Mouse (Mus musculus) gonadal fat pad, adult 2 months (tissue): Measurements from ENCODE around the gene Ube2m. TPM values are rescaled to one million over a fixed set of nuclear protein-coding genes. Genes with fewer than 3 reads are reported as not detected.
"Not testable (repeated sequence)": the region's sequence is repeated elsewhere in the genome, so short reads cannot be mapped to it uniquely, and the experiment has no call there.

ENCODE experiments used
- DNase-seq: peaks from one replicate; pipeline ENCODE4 v3.0.0-alpha.2; 2012; ENCODE audit warnings: low read depth
- polyA plus RNA-seq: library from polyadenylated mRNA; depleted of rRNA; stranded (reverse); fragments of >200 nt; gene quantifications from 2 replicates; pipeline ENCODE4 v1.2.3, GENCODE M21; 2012; rRNA removed

Gene Ube2m
- 187 and 192 TPM in 2 replicates for polyA plus RNA-seq

DNA sequence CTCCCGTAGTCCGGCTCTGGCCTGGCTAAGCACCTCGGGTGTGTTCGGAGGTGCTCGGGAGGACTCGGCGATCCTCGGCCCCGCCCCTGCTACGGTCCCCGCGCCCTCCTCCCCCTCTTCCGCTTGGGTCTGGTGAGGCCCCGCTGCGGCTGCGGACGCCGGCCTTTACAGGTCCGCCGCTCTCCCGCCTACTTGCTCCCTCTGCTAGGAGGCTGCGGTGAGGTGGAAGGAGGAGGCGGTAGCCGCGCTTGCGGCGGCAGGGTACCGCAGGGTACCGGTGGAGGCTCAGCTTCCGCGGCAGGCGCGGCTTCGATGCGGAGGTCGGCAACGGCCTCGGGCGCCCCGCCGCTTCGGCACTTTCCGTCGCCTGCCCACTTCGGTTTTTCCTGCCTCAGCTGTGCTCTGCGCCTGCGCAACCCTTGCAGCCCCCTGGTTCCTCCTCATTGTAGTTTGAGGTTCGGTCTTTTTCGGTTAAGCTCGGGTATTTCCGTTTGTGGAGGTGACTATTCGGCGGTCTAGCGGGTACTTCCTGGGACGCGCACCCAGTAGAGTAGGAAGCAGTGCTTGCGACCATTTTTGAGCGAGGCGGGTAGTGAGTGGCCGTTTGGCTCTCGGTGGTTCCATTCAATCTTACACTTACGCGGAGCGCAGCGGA lies at the start of gene Ube2m:
Gene Ube2m (minus strand): TSS at position 375 of the 655 bp plus-strand sequence.
- no peak for DNase-seq

- no peak for DNase-seq
Measured at GRCm38 (mm10) chr7:13072293-13072692, 34.2 kb upstream of the Ube2m start.

DNA sequence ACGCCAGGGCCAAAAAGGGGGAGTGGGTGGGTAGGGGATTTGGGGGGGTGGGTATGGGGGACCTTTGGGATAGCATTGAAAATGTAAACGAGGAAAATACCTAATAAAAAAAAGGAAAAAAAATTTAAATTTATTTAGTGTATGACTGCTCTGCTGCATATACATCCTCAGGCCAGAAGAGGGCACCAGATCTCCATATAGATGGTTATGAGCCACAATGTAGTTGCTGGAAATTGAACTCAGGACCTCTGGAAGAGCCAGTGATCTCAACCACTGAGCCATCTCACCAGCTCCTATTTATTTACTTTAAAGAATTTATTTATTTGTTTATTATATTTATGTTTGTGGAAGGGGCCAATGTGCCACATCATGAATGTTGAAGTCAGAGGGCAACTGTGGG lies 25.3 kb upstream of the Ube2m start:
- DNase-seq = not testable (repeated sequence)

DNA sequence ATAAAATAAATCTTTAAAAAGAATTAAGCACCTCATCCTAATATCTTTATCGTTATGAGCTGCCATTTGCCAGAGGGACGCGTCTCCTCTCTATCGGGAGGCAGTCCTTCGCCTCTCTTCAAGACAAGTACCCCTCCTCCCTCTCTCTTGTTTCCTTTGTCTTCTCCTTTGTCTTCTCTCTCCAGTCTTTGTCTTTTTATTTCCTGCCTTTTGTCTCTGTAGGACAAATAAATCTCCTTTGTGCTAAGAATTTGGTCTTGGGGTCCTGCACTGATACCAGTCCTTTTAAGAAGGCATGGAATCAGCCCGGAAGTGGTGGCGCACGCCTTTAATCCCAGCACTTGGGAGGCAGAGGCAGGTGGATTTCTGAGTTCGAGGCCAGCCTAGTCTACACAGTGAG lies 21.5 kb upstream of the Ube2m start:
- no peak for DNase-seq

DNA sequence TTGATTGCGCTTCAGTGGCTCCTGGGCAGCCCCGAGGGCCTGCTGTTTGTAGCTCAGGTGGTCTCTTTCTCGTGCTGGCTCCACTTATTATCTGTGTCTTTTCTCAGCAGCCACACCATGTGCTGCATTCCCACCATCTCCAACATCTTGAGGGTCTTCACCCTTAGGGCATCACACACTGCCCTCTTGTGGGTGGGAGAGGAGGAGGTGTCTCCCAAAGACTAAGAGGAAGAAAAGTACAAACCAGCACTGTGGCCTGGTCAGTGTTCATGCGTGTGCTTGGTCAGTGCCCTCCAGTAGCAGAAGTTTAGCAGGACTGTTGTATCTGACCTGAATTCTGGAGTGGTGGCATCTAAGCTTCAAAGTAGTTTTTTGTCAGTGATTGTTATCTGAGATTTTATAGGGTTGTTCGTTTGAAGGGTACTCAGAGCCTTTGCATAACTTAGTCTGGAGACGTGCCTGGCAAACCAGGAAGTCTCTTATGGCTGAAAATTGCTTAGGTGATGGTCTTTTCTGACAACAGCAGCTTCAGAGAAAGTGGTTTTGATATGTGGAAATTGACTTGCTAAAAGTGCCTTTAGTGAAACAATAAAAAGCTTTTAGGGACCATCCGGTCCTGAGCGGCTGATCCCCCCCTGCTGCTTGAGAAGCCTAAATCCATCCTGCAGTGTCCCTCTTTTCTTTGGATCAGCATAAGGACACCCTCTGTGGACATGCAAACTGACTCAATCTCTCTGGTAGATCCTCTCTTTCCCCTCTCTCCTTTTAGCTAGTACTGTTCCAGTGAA lies 19.0 kb upstream of the Ube2m start:
- DNase-seq = no peak

DNA sequence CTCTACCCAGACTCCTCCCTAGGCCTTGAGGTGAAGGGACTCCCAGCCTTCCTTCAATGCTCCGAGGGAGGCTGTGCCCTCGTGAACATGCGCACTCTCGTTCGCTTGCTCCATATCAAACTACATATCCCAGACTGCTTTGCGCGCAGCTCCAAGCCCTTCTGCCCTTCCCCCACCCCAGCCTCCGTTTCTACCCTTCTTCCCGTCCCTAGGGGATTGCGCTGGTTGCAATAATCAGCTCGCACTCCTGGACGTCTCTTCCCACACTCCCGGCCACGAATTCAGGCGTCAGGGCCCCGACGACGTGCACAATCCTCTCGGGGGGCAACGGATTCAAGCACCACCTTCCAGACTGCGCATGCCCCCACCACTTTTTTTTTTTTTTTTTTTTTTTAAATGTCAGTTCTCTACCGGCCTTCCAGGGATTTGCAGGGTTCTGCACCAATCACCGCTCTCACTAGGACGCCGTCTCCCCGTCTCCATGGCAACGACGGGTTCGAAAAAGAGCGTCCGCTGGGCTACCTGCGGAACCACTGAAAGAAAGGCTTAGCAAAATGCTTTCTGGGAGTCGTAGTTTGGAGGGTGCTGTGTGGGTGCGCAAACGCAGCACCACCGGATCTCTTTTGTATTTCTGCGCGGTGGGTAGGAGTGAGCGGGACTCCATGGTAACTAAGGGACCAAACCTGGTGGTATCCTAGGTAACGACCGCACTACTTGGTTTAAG lies 16.4 kb upstream of the Ube2m start, which contains the start of gene Mzf1:
Gene Mzf1 (minus strand): TSS at position 478 of the 724 bp plus-strand sequence.
- DNase-seq = peak; percentile 77

GRCm38 (mm10) chr7:13053961-13054286 lies 15.8 kb upstream of the Ube2m start:
- no peak for DNase-seq

DNA sequence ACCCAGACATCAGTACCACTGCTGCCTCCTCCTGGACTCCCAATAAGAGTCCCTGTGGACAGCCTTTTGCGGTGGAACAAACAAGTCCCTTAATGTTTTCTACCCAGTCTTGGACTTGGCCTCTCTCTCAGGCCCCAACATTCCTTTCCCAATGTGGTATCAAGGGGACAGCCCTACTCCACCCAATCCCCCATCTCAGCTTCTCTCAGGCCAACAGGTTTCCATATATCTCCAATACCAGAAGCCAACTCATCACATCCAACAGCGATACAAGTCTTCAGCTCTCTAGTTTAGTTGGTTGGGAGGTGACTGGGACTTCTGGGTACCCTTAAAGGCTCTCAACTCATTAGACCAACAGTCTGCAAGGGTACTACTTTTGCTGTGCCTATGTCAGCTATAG lies 15.4 kb upstream of the Ube2m start:
- DNase-seq = no peak

DNA sequence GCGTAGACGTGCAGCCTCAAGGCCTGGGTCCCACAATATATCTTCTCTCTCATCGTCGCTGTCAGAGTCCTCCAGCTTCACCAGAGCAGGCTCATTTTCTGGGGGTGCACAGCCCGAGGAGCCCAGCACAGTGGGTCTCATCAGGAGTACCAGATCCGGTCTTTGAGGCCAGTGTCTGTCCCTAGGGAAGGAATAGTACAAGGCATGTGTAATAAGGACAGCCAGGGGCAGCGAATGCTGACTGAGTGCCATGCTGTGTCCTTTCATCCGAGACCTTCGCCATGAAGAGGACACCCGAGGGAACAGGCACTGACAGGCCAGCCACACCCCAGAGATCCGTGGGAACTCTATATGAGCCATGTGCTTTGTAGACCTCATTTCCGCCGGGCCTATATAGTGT lies 14.9 kb upstream of the Ube2m start:
- DNase-seq = no peak

- DNase-seq = no peak
Measured at GRCm38 (mm10) chr7:13046084-13046483, 8.0 kb upstream of the Ube2m start.

- DNase-seq = no peak
Measured at GRCm38 (mm10) chr7:13044254-13044625, 6.2 kb upstream of the Ube2m start.

DNA sequence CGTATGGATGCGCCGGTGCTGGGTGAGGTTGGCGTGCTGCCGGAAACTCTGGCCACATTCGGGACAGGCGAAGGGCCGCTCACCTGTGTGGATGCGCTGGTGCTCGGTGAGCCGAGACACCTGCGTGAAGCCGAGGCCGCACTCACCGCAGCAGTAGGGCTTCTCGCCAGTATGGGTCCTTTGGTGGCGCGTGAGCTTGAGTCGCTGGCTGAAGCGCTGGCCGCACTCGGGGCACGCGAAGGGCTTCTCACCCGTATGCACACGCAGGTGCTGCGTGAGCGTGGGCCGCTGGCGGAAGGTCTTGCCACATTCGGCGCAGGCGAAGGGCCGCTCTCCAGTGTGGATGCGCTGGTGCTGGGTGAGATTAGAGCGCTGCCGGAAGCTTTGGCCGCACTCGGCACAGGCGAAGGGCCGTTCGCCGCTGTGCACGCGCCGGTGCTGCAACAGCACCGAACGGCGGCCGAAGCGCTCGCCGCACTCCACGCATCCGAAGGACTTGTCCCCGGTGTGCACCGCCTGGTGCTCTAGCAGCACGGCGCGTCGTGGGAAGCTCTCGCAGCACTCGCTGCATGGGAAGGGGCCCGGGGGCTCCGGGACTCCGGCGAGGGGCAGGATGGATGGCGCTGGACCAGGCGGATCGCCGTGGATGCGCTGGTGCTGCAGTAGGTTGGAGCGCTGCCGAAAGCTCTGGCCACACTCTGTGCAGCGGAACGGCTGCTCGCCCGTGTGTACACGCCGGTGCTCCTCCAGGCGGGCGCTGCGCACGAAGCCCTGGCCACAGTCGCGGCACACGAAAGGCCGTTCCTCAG lies 5.6 kb upstream of the Ube2m start:
- no peak for DNase-seq

- DNase-seq = no peak
Measured at GRCm38 (mm10) chr7:13043120-13043444, 5.0 kb upstream of the Ube2m start.

DNA sequence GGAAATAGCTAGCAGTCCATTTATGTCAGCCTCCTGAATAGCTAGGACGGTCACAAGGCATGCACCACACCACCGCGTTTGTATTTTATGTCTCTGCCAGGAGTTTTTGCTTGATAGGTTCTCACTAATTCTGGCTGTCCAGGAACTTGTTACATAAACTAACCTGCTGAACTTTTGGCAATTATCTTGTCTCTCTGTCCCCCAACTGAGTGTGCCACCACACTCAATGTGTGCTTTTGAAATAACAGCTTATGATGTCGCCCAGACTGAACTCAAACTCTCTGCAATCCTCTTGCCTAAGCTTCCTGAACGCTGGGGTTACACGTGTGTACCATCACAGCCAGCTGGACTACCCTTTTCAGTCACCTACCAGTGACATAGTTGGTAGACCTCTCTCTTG lies 4.4 kb upstream of the Ube2m start:
- no peak for DNase-seq

- no peak for DNase-seq
Measured at GRCm38 (mm10) chr7:13041256-13041655, 3.2 kb upstream of the Ube2m start.

DNA sequence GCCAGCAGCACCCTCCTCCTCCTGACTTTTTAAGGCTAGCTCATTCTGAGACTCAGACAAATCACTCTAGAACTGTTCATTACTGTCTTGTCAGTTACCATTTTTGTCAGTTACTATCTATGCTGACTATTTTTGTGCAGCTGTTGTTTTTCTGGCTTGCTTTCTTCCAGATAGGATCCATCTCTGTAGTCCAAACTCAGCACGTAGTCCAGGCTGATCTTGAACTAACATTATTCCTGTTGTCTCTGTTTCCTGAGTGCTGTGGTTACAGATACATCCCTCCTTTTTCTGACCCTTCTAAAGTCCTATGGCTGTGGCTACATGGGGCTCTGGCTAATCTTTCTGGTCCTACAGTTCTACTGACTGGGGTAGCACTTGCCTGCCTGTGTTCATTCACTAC lies 1.1 kb upstream of the Ube2m start:
- no peak for DNase-seq

DNA sequence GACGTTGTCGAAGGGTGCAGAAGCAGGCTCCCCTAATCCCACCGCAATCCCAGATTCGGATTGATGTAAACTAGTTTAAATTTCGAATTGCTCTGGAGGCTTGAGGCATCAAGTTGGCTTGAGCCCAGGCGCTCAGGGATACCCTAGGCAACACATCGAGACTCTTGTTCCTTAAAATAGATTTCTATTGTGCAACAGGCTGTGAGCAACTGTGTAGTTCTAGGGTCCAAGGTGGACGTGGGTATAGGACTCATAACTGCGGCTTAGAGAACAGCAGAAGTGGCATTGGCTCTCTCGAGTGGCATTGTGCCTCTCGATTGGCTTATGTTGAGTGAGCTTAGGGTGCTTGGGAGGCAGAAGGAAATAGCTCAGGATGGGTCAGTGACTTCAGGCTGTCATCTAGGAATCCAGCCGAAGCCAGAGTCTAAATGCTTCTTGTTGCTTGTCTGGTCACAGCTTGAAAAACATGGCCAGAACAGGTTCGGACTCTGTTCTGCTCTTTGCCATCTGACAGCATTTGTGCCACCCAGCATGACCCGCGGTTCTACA lies 620 bp upstream of the Ube2m start:
- no peak for DNase-seq

- DNase-seq = no peak
Measured at GRCm38 (mm10) chr7:13037366-13037765, 709 bp downstream of the Ube2m start.

- no peak for DNase-seq
Measured at GRCm38 (mm10) chr7:13036806-13037205, 1.3 kb downstream of the Ube2m start.

DNA sequence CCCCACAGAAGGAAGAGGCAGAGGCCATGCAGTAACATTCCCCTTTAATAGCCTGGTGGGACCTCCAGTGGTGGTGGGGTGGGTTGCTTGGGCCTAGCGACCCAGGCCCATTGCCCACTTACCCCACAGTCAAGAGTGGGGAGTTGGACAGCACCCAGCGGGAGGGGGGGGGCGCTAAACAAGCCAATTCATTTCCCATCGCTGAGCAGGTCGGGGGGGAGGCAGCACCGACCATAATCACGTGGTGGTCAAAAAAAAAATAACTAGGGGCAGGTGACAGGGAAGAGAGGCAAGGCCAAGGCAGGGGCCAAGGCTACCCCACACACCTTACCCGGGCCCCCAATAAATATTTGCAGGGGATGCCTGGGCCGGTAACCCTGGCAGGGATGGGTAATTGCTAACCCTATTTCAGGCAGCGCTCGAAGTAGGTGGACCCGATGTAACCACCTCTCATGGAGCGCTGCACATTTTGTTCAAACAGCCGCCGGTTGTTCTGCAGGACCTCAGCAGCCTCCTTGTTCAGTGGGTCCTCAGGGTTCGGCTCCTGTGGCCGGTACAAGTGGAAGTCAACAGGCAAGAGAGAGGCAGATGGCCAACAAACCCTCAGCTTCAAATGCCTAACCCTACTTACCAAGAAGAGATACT lies 2.7 kb downstream of the Ube2m start:
- no peak for DNase-seq
